Mouse (Mus musculus): Measurements from ENCODE around the gene March10.

DNA sequence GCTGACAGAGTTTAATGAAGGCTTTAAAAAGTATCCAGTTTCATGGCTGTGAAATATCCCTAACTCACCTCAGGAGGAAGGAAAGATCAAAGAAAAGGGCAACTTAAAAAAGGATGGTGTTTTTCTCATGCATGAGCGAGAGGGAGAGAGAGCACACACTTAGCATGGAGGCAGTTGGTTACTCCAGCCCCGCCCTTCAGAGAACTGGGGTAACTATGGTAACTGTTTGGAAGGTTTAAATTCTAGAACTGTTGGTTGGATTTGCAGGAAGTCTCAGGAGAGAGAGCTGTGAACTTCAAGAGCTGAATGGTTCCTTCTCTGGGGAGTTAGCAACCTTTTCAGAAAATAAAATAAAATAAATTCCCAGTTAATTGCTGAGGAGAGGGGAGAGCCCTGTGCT is 67.9 kb downstream of the March10 start:
- no peak for TF ChIP-seq CTCF (IDR thresholded peaks at IDR 0.05)
- TF ChIP-seq POLR2A (IDR thresholded peaks at IDR 0.05; ENCODE audit: insufficient read depth, low read depth, low read length): no peak
